Mouse (Mus musculus) Muller cell, postnatal 12 days (primary cell): Measurements from ENCODE around the gene Cpd.
"Not testable (repeated sequence)": the region's sequence is repeated elsewhere in the genome, so short reads cannot be mapped to it uniquely, and the experiment has no call there.

Experiments used
- DNase-seq: peaks from one replicate; pipeline ENCODE4 v3.0.0-alpha.2; 2015; ENCODE audit errors: inconsistent ontology term

Gene Cpd

DNA sequence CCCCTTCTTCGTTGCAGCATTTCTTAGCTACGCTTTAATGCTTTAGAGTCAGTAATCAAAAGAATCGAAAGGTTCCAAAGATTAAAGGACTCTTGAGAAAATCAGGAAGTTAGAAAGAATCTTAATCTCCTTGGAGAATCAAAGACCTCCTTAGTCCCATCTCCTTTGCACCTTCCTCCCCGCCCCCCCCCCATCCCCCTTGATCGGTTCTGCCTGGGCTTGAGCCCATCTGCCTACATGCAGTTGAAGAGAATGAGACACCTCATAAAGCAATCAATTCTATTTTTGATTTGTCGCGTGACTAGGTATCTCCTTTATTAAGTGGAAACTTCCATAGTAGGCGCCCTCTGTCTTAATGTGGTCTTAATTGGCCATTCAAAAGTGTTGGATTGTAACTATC, 536 bp upstream of the Cpd start:
- DNase-seq, result no peak

GRCm38 (mm10) chr11:76846011-76846877, 574 bp downstream of the Cpd start:
- peak; percentile 27 for DNase-seq

GRCm38 (mm10) chr11:76845275-76845980, 1.4 kb downstream of the Cpd start:
- DNase-seq, result peak; percentile 50

DNA sequence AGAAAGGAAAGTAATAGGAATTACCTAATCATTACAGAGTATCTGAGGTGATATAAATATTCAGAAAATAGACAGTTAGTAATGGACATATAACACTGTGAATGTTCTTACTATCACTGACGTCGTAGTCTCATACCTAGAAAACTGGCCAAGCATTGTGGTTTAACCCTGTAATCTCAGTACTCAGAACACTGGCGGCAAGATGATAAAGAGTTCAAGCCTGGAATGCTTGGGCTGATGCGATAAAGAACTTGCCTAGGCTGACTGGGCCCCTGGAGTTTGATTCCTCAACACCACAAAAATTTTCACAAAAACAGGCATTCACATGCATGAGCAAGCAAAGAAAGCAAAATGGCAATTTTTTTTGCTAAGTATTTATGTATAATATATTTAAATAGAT, 8.2 kb downstream of the Cpd start:
- no peak for DNase-seq

GRCm38 (mm10) chr11:76836317-76836716, 10.5 kb downstream of the Cpd start:
- peak; percentile 43 for DNase-seq

- no peak for DNase-seq
Measured at GRCm38 (mm10) chr11:76835868-76836267, 10.9 kb downstream of the Cpd start.

DNA sequence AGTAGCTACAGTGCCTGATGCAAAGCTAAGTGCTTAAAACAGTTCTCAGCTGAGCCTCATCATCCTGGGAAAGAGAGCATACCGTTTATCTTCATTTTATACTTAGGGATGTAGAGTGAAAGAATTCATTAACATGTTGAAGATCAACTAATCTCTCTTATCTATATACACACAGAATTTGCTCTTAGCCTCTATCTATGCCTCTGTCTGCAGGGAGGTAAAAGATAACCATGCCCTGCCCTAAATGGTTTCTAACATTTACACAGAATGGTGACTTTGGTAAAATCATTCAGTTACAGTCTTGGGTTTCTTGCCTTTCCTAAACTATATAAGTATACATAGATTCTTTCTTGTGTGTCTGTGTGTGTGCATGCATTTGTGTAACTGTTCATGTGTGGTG, 12.2 kb downstream of the Cpd start:
- no peak for DNase-seq

- DNase-seq, result no peak
Measured at GRCm38 (mm10) chr11:76824885-76825265, 21.9 kb downstream of the Cpd start.

GRCm38 (mm10) chr11:76824238-76824884, 22.5 kb downstream of the Cpd start:
- no peak for DNase-seq

GRCm38 (mm10) chr11:76823641-76824040, 23.2 kb downstream of the Cpd start:
- no peak for DNase-seq

DNA sequence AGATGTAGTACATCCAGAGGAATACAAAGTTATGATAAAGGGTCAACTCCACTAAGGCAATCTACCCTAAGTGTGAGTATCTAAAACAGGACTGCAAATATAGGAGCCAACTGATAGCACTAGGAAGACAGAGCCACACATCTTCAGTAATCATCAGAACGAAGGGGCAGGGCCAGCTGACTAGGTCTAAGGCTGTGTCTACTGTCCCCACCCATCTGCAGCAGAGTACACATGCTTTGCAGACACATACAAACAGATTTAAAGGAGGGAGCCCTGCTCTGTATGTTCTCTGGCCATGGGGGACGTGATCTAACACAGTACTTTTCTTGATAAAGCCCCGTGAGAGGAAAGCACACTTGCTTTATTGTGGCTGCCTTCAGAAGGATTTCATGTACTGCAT, 25.5 kb downstream of the Cpd start:
- no peak for DNase-seq

- DNase-seq, result no peak
Measured at GRCm38 (mm10) chr11:76817664-76818063, 29.2 kb downstream of the Cpd start.

DNA sequence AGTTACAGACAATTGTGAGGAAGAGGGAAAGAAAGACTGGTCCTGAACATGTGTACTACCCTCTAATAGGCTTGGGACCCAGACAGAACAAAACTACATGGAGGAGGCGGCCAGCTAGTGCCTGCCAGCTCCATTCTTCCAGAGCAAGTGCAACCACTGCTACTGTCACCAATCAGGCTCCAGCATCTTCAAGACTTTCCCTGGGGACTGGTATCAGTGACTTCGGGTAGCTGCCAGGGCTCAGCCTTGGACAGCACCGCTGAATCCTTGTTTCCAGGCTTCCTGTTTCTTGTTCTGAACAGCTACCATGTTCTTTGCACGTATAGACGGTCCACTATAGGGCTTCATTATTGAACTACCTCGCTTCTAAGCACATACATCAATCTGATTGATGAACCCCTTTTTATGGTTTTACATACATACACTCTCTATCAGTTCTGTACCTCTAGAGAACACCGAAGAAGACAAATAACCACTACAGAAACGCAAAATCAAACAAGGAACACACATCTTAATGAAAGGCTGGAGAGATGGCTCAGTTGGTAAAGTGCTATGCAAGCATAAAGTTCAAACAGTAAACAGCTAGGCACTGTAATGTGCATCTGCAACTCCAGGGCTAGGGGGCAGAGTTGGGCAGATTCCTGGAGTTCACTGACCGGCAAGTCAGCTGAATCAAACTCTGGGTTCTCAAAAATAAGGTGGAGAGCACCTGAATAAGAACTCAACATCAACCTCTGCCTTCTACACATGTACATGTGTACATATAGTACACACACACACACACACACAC, 35.9 kb downstream of the Cpd start:
- DNase-seq, result no peak

DNA sequence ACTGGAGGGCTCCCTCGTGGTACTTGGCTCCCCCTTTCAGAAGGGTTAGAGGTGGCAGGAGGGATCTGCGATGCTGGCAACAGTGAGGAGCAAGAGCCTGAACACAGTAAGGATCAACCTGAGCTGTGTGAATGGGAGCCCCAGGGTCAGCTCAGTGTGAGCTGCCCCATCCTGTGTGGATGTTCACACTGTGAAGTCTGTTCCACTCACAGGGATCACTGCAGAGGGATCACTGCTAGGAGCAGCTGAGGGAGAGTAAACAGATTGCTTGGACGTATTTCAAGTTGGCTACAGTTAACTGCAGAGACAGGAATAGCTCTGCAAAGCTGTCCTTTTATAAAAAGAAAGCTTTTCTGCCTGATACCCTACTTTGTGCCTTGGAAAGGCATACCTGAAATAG, 37.4 kb downstream of the Cpd start:
- DNase-seq, result no peak

DNA sequence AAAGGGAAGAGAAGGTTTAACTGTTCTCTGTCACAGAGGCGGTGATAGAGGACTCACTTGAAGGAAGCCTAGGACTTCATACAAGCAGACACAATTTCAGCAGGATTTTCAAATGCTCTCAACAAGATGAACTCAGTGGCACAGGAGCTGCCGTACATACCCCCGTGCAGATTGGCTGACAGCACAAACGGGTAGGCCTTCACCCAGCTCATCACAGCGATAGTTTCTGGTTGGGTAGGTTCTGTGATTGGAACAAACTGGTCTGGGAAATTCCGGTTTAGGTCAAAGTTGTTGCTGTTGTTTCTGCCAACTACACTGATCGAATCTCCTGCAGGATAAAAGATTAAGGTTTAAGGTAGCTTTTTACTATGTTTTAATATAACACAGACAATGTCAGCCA, 38.3 kb downstream of the Cpd start:
- no peak for DNase-seq

DNA sequence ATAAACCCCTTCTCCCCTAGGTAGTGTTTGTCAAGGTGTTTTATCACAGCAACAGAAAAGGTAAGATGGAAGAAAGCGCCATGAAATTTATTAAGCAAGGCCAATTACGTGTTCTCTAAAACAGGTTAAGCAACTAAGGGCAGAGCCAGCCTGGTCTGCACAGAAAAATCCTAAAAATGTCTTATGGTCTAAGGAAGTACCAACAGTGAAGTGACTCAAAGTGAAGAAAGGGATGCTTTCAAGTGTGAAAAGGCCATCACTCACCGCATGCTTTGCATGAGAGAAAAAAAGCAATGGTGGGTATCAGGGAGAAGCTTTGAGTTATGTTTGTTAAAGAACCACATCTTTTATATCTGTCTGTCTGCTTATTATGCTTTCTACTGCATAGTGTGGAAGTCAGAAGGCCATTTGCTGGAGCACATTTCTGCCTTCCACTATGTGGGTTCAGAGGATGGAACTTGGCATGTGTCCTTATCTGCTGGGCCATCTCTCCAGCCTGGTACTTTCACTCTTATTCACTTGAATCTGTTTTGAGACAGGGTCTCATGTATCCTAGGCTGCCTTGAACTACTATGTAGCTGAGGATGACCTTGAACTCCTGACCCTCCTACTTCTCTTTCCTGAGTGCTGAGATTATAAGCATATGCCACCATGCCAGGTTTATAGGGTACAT, 39.7 kb downstream of the Cpd start:
- DNase-seq, result no peak

GRCm38 (mm10) chr11:76806026-76806425, 40.8 kb downstream of the Cpd start:
- DNase-seq, result no peak

GRCm38 (mm10) chr11:76805072-76805471, 41.7 kb downstream of the Cpd start:
- not testable (repeated sequence) for DNase-seq

DNA sequence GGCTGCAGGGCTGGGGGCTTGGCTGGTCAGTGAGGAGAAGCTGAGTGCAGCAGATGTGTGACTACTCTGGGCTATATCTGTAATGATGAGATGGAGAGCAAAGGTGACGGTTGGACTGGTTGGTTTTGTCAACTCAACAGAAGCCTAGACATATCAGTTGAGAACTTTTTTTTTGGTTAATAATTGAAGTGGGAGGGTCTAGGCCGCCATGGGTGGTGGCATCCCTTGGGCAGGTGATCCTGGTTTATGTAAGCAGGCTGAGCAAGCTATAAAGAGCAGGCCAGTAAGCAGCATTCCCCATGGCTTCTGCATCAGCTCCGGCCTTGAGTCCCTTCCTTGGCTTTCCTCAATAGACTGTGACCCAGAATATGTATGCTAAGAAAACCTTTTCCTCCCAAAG, 43.6 kb downstream of the Cpd start:
- no peak for DNase-seq

- DNase-seq, result no peak
Measured at GRCm38 (mm10) chr11:76797236-76797635, 49.6 kb downstream of the Cpd start.

- no peak for DNase-seq
Measured at GRCm38 (mm10) chr11:76795326-76795725, 51.5 kb downstream of the Cpd start.
